Mouse (Mus musculus) spleen, embryonic (tissue): ENCODE results near the gene Trim66.

Experiments used
- CTCF ChIA-PET: fragments of 350-600 bp; sonication (Branson Sonifier 250); formaldehyde crosslinking; loops from one replicate; lab custom pipeline; 2022; lab: Charles Lee

The Trim66 gene

GRCm38 (mm10) chr7:109454856-109455255 lies 53.1 kb downstream of the Trim66 start:
- CTCF ChIA-PET, result interaction anchor here (0.7 to 0.9 kb wide), 2 partner anchors 54 to 92 kb away, joined by 3 to 10 read pairs; no protein-coding TSS in a partner anchor

GRCm38 (mm10) chr7:109448060-109448459 lies 59.9 kb downstream of the Trim66 start:
- CTCF ChIA-PET, result no interaction called here

- CTCF ChIA-PET, result no interaction called here
These were observed 62.9 kb downstream of the Trim66 start for GRCm38 (mm10) chr7:109445012-109445411.

GRCm38 (mm10) chr7:109442739-109443138 lies 65.2 kb downstream of the Trim66 start:
- CTCF ChIA-PET, result no interaction called here

GRCm38 (mm10) chr7:109440697-109441269 lies 67.2 kb downstream of the Trim66 start:
- CTCF ChIA-PET, result no interaction called here

GRCm38 (mm10) chr7:109438781-109439591 lies 68.9 kb downstream of the Trim66 start, which contains the start of gene Stk33:
Gene Stk33 (minus strand): TSS chr7:109439081.
- CTCF ChIA-PET, result no interaction called here

- CTCF ChIA-PET, result no interaction called here
These were observed 83.3 kb downstream of the Trim66 start for GRCm38 (mm10) chr7:109424422-109425159.

- CTCF ChIA-PET, result no interaction called here
These were observed 85.1 kb downstream of the Trim66 start for GRCm38 (mm10) chr7:109422803-109423202.

- CTCF ChIA-PET, result no interaction called here
These were observed 102.4 kb downstream of the Trim66 start for GRCm38 (mm10) chr7:109405491-109405890.

GRCm38 (mm10) chr7:109399299-109399698 lies 108.6 kb downstream of the Trim66 start:
- CTCF ChIA-PET, result interaction anchor here (0.5 kb wide), 1 partner anchor 1071 kb away, joined by 4 read pairs; no protein-coding TSS in a partner anchor
